Mouse (Mus musculus): ENCODE data around the gene Parp14.

The Parp14 gene

GRCm38 (mm10) chr16:35870581-35871047 lies 730 bp downstream of the Parp14 start:
- DNase-seq (ENCODE audit: low read depth, low spot score), result no peak

GRCm38 (mm10) chr16:35869656-35870055 lies 1.7 kb downstream of the Parp14 start:
- DNase-seq (ENCODE audit: low read depth, low spot score), result no peak

- DNase-seq (ENCODE audit: low read depth, low spot score), result no peak
Measured at GRCm38 (mm10) chr16:35869126-35869525, 2.2 kb downstream of the Parp14 start.

- DNase-seq (ENCODE audit: low read depth, low spot score), result no peak
Measured at GRCm38 (mm10) chr16:35867726-35868125, 3.6 kb downstream of the Parp14 start.

GRCm38 (mm10) chr16:35862057-35862456 lies 9.3 kb downstream of the Parp14 start:
- DNase-seq (ENCODE audit: low read depth, low spot score), result no peak

GRCm38 (mm10) chr16:35860236-35860635 lies 11.1 kb downstream of the Parp14 start:
- no peak for DNase-seq (ENCODE audit: low read depth, low spot score)

GRCm38 (mm10) chr16:35856766-35857165 lies 14.6 kb downstream of the Parp14 start:
- no peak for DNase-seq (ENCODE audit: low read depth, low spot score)

GRCm38 (mm10) chr16:35855846-35856245 lies 15.5 kb downstream of the Parp14 start:
- DNase-seq (ENCODE audit: low read depth, low spot score), result no peak

- DNase-seq (ENCODE audit: low read depth, low spot score), result no peak
Measured at GRCm38 (mm10) chr16:35847138-35847537, 24.2 kb downstream of the Parp14 start.

GRCm38 (mm10) chr16:35839680-35840079 lies 31.7 kb downstream of the Parp14 start:
- DNase-seq (ENCODE audit: low read depth, low spot score), result no peak

GRCm38 (mm10) chr16:35834653-35835052 lies 36.7 kb downstream of the Parp14 start:
- DNase-seq (ENCODE audit: low read depth, low spot score), result no peak

- no peak for DNase-seq (ENCODE audit: low read depth, low spot score)
Measured at GRCm38 (mm10) chr16:35832926-35833325, 38.4 kb downstream of the Parp14 start.

GRCm38 (mm10) chr16:35829999-35830398 lies 41.3 kb downstream of the Parp14 start:
- DNase-seq (ENCODE audit: low read depth, low spot score), result peak; percentile 85

GRCm38 (mm10) chr16:35817255-35818089 lies 53.9 kb downstream of the Parp14 start:
- DNase-seq (ENCODE audit: low read depth, low spot score), result peak; percentile 54

- no peak for DNase-seq (ENCODE audit: low read depth, low spot score)
Measured at GRCm38 (mm10) chr16:35813119-35813518, 58.2 kb downstream of the Parp14 start.

GRCm38 (mm10) chr16:35808838-35809237 lies 62.5 kb downstream of the Parp14 start:
- no peak for DNase-seq (ENCODE audit: low read depth, low spot score)

GRCm38 (mm10) chr16:35807663-35807992 lies 63.7 kb downstream of the Parp14 start:
- DNase-seq (ENCODE audit: low read depth, low spot score), result no peak

- no peak for DNase-seq (ENCODE audit: low read depth, low spot score)
Measured at GRCm38 (mm10) chr16:35806973-35807662, 64.2 kb downstream of the Parp14 start.

GRCm38 (mm10) chr16:35803723-35804122 lies 67.6 kb downstream of the Parp14 start:
- no peak for DNase-seq (ENCODE audit: low read depth, low spot score)

- no peak for DNase-seq (ENCODE audit: low read depth, low spot score)
Measured at GRCm38 (mm10) chr16:35802163-35802562, 69.2 kb downstream of the Parp14 start.

- no peak for DNase-seq (ENCODE audit: low read depth, low spot score)
Measured at GRCm38 (mm10) chr16:35791962-35792521, 79.3 kb downstream of the Parp14 start.

- DNase-seq (ENCODE audit: low read depth, low spot score), result no peak
Measured at GRCm38 (mm10) chr16:35788330-35788729, 83.0 kb downstream of the Parp14 start.

All from WW6 (cell line).